Mouse (Mus musculus): ENCODE data around the gene Ccdc87. TPM values are rescaled to one million over a fixed set of nuclear protein-coding genes. Genes with fewer than 3 reads are reported as not detected.
A peak's percentile ranks its signal among the peaks of the same experiment; 100 is the strongest.

Ccdc87 gene
- polyA plus RNA-seq, 1 experiment from 2014 or later, result 0.49 TPM

DNA sequence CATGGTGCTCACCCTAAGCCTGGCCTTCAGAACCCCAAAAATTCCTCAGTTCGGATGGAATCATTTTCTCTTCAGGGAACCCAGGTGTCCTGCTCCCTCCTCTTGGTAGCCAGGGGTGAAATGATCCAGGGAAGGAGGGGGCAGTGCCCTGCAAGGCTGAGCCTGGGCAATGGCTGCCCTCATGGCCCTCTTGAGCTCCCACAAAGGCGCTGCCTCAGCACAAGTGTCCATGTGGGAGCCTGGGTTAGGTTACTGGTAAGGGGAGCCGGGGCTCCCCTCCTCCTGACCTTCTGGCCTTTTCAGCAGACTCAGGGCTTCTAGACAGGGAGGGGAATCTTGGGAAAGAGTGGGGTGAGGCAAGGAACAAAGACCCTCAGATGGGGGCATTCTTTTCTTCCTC is 37.6 kb downstream of the Ccdc87 start:
- H3K4me3 ChIP-seq, result no peak overlapping the region
- no peak overlapping the region for H3K9ac ChIP-seq
- H3K4me2 ChIP-seq, result no peak overlapping the region
- 64% methylated on average over 3 of the region's 3 CpGs for WGBS
- H3K27me3 ChIP-seq, result 0 out of 2 replicates have a peak, but pooled peaks cover 12% of the 10 kb centered on the region
- no peak overlapping the region for H3K27ac ChIP-seq
- no peak for ATAC-seq (ENCODE audit: low FRiP score)
- H3K36me3 ChIP-seq, result no peaks in the 10 kb centered on the region
- no peaks in the 10 kb centered on the region for H3K9me3 ChIP-seq
- peaks cover 23% of the 10 kb centered on the region for H3K4me1 ChIP-seq (replicated peaks)

DNA sequence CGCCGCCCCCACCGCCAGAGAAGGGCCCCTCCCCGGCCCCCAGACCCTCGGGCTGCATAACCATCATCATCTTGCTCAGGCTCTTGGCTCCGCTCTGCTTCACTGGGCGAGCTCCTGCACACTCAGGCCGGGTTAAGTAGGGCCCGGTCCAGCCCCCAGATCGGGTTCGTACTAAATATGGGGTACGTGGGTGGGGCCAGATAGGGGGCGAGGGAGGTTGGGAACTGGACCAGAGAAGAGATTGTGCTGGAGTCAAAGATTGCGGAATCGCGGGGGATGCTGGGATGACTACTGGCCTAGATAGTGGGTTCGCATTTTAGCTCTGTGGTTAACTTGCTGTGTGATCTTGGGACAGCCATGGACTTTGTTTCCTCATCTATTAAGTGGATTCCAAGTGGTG is 38.6 kb downstream of the Ccdc87 start, which contains the start of gene Actn3:
Actn3 (minus strand) TSS at position 125 of the 400 bp plus-strand sequence.
- 0 out of 2 replicates have a peak, but pooled peaks have one; percentile 0 for ATAC-seq (ENCODE audit: low FRiP score)
- Histone ChIP-seq H3K4me2 (peak within 1 kb of the TSS; percentile 85), H3K9ac (peak within 1 kb of the TSS; percentile 84), H3K4me3 (peak within 1 kb of the TSS; percentile 73), H3K27ac (peak within 1 kb of the TSS; percentile 81), H3K27me3 (0 out of 2 replicates have a peak, but pooled peaks cover 12% of the 10 kb centered on the region), H3K36me3 (no peaks in the 10 kb centered on the region), H3K9me3 (no peaks in the 10 kb centered on the region), H3K4me1 (replicated peaks) (peaks cover 23% of the 10 kb centered on the region)
- 8% methylated on average over 17 of the region's 17 CpGs for WGBS

DNA sequence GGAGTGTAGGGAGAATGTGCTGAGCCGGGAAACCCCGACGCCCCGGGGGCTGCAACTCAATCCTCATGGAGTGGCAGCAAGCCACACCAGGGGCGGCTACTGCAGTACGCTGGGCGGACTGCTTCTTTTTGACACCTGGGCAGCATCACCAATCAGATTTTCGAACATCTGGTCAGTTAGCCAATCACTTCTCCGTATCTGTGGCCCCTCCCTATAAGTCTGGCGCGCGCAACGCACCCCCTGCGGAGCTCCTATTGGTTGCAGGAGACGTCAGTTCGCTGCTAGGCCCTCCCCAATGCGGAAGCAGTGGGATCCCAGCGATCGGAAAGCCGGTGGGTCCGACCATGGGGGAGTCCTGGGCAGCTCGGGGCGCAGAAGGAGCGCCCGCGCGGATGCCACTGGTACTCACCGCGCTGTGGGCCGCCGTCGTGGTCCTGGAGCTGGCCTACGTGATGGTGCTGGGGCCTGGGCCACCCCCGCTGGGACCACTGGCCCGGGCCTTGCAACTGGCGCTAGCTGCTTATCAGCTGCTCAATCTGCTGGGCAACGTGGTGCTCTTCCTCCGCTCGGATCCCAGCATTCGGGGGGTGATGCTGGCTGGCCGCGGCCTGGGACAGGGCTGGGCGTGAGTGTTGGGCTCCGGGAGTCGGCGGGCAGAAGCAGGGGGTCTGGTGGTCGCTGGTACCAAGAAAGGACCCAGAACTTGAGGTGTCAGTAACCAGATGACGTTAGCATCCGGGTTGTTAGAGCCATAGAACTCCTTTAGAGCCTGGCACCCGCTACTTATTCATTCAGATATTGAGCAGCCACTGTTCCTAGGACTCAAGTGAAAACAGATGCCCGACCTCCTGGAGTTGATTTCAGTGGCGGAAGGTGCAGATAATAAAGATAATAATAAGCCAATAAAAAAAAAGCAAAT is 39.5 kb downstream of the Ccdc87 start, which contains the start of gene Zdhhc24:
Zdhhc24 (plus strand) TSS at position 264 of the 919 bp plus-strand sequence.
- WGBS, result 1% methylated on average over 52 of the region's 52 CpGs
- Histone ChIP-seq H3K27me3 (0 out of 2 replicates have a peak, but pooled peaks cover 12% of the 10 kb centered on the region), H3K27ac (peak within 1 kb of the TSS; percentile 81), H3K4me1 (replicated peaks) (peaks cover 23% of the 10 kb centered on the region), H3K9me3 (no peaks in the 10 kb centered on the region), H3K9ac (peak within 1 kb of the TSS; percentile 84), H3K4me2 (peak within 1 kb of the TSS; percentile 85), H3K36me3 (peaks cover 7% of the 10 kb centered on the region), H3K4me3 (peak within 1 kb of the TSS; percentile 73)
- peak; percentile 98 for ATAC-seq (ENCODE audit: low FRiP score)

DNA sequence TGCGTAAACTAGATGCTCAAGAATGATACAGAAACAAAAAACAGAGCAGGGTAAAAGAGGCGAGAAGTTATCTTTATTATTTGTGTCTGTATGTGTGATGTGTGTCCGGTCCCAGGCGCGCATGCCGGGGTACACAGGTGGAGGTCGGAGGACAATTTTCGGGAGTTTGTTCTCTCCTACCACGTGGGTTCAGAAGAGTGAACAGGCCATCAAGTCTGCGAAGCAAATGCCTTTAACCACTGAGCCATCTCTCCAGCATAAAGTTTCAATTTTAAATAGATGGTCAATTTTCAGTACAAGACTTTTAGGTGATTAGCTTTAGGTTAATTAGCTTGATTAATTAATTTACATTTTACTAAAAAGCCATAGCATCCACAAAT is 40.1 kb downstream of the Ccdc87 start:
- peaks cover 13% of the 10 kb centered on the region for H3K36me3 ChIP-seq
- H3K9me3 ChIP-seq, result no peaks in the 10 kb centered on the region
- H3K9ac ChIP-seq, result peak overlapping the region; percentile 84
- H3K4me1 ChIP-seq (replicated peaks), result peaks cover 23% of the 10 kb centered on the region
- H3K27ac ChIP-seq, result no peak overlapping the region
- H3K4me3 ChIP-seq, result peak overlapping the region; percentile 73
- 0 out of 2 replicates have a peak, but pooled peaks cover 12% of the 10 kb centered on the region for H3K27me3 ChIP-seq
- WGBS, result 67% methylated on average over 10 of the region's 10 CpGs
- peak overlapping the region; percentile 85 for H3K4me2 ChIP-seq
- no peak for ATAC-seq (ENCODE audit: low FRiP score)

DNA sequence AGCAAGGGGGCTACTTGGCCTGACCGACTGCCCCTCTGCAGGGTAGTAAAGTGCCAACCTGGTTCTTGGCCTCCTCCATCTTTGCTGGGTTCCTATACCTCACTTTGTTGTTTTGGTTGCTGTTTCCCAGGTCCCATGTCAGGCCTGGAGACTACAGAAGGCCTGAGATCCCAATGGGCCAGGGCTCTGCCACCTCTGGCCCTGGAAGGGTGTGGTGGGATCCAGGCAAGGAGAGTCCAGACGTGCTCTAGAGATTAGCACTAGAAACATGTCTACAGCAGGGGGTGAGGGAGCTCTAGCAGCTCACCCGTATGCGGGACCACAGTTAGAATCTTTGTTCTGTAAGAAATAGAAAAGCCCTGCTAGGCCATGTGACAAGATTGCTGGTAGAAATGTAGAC is 44.8 kb downstream of the Ccdc87 start:
- H3K36me3 ChIP-seq, result peaks cover 16% of the 10 kb centered on the region
- H3K4me1 ChIP-seq (replicated peaks), result peaks cover 14% of the 10 kb centered on the region
- H3K9me3 ChIP-seq, result no peaks in the 10 kb centered on the region
- no peak overlapping the region for H3K4me2 ChIP-seq
- H3K27me3 ChIP-seq, result no peaks in the 10 kb centered on the region
- no peak overlapping the region for H3K27ac ChIP-seq
- H3K9ac ChIP-seq, result no peak overlapping the region
- no peak for ATAC-seq (ENCODE audit: low FRiP score)
- WGBS, result 87% methylated on average over 4 of the region's 4 CpGs
- H3K4me3 ChIP-seq, result no peak overlapping the region

DNA sequence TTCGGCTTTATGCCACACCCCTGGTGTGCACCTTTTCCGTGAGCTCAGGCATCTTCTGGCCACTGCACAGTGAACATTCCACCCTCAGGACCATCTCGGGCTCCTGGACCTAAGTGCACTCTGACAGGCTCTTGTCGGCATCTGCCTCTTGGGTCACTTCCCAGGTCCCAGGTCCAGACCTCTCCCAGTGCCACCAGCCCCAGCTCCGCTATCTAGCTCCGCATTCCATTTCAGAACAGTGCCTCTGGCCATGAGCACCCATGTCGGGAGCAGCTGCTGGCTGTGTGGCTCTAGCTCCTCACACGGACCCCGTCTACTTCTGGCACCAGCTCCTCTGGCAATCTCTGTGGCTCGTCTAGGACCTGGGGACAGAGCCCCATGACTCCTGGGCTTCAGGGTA is 50.6 kb downstream of the Ccdc87 start:
- no peak overlapping the region for H3K27ac ChIP-seq
- no peak overlapping the region for H3K9ac ChIP-seq
- 88% methylated on average over 10 of the region's 10 CpGs for WGBS
- no peak overlapping the region for H3K4me3 ChIP-seq
- no peak for ATAC-seq (ENCODE audit: low FRiP score)
- peaks cover 57% of the 10 kb centered on the region for H3K36me3 ChIP-seq
- no peak overlapping the region for H3K4me2 ChIP-seq
- H3K4me1 ChIP-seq (replicated peaks), result no peaks in the 10 kb centered on the region
- no peaks in the 10 kb centered on the region for H3K27me3 ChIP-seq
- H3K9me3 ChIP-seq, result no peaks in the 10 kb centered on the region

DNA sequence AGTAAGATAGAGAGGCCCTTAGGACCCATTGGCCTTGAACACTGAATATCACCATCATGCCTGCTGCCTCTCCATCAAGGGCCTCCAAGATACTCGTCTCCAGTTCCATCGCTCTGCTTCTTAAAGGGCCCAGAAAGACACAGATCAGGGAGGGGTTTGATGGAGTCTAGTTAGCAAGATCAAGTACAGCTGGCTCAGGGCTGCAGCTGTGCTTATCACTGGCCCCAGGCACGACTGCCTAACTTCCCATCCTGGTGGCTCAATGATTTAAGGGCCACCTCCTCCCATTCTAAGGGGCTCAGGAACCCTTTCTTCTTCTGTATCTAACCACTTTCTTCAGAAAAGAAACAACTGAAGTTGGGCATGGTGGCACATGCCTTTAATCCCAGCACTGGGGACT is 52.6 kb downstream of the Ccdc87 start:
- Histone ChIP-seq H3K27ac (no peak overlapping the region), H3K9me3 (no peaks in the 10 kb centered on the region), H3K36me3 (peaks cover 63% of the 10 kb centered on the region), H3K9ac (no peak overlapping the region), H3K4me2 (no peak overlapping the region), H3K4me1 (replicated peaks) (no peaks in the 10 kb centered on the region), H3K27me3 (no peaks in the 10 kb centered on the region), H3K4me3 (no peak overlapping the region)
- no peak for ATAC-seq (ENCODE audit: low FRiP score)
- whole genome bisulfite sequencing, result 82% methylated on average over 3 of the region's 3 CpGs

Other genes starting within 250 kb of the Ccdc87 start
- gene Lrfn4, start 223.7 kb upstream of the Ccdc87 start, polyA plus RNA-seq (2015; fragmentation: Nextera tagmentation; extraction: Ambion mirVana), result 9.0 and 10.4 TPM in 2 replicates
- gene Rce1, start 213.7 kb upstream of the Ccdc87 start, polyA plus RNA-seq (2015; fragmentation: Nextera tagmentation; extraction: Ambion mirVana), result 52.0 and 54.2 TPM in 2 replicates
- gene Gm960, start 140.7 kb upstream of the Ccdc87 start, polyA plus RNA-seq (2015; fragmentation: Nextera tagmentation; extraction: Ambion mirVana), result 3.8 and 4.3 TPM in 2 replicates
- 30.0 and 33.3 TPM in 2 replicates for gene Sptbn2, start 128.2 kb upstream of the Ccdc87 start, polyA plus RNA-seq (2015; fragmentation: Nextera tagmentation; extraction: Ambion mirVana)
- 188 and 189 TPM in 2 replicates for gene Rbm4b, start 82.9 kb upstream of the Ccdc87 start, polyA plus RNA-seq (2015; fragmentation: Nextera tagmentation; extraction: Ambion mirVana)
- gene Rbm4, start 45.5 kb upstream of the Ccdc87 start, polyA plus RNA-seq (2015; fragmentation: Nextera tagmentation; extraction: Ambion mirVana), result 97.3 and 97.5 TPM in 2 replicates
- gene Gm21992, start 27.8 kb upstream of the Ccdc87 start, polyA plus RNA-seq (2015; fragmentation: Nextera tagmentation; extraction: Ambion mirVana), result 32.3 and 35.3 TPM in 2 replicates
- 66.8 and 67.5 TPM in 2 replicates for gene Rbm14, start 27.7 kb upstream of the Ccdc87 start, polyA plus RNA-seq (2015; fragmentation: Nextera tagmentation; extraction: Ambion mirVana)
- 44.9 and 47.4 TPM in 2 replicates for gene Ccs, start within 50 bp of the Ccdc87 start, polyA plus RNA-seq (2015; fragmentation: Nextera tagmentation; extraction: Ambion mirVana)
- gene Ctsf, start 15.8 kb downstream of the Ccdc87 start, polyA plus RNA-seq (2015; fragmentation: Nextera tagmentation; extraction: Ambion mirVana), result 67.3 and 69.7 TPM in 2 replicates
- gene Actn3, start 38.5 kb downstream of the Ccdc87 start, polyA plus RNA-seq (2015; fragmentation: Nextera tagmentation; extraction: Ambion mirVana), result 1.8 and 2.1 TPM in 2 replicates
- gene Zdhhc24, start 39.3 kb downstream of the Ccdc87 start, polyA plus RNA-seq (2015; fragmentation: Nextera tagmentation; extraction: Ambion mirVana), result 21.8 and 22.0 TPM in 2 replicates
- gene Bbs1, start 67.3 kb downstream of the Ccdc87 start, polyA plus RNA-seq (2015; fragmentation: Nextera tagmentation; extraction: Ambion mirVana), result 9.6 and 10.7 TPM in 2 replicates
- 124 and 132 TPM in 2 replicates for gene Dpp3, start 88.9 kb downstream of the Ccdc87 start, polyA plus RNA-seq (2015; fragmentation: Nextera tagmentation; extraction: Ambion mirVana)
- 10.8 and 10.9 TPM in 2 replicates for gene Peli3, start 103.8 kb downstream of the Ccdc87 start, polyA plus RNA-seq (2015; fragmentation: Nextera tagmentation; extraction: Ambion mirVana)
- 105 and 115 TPM in 2 replicates for gene Mrpl11, start 122.8 kb downstream of the Ccdc87 start, polyA plus RNA-seq (2015; fragmentation: Nextera tagmentation; extraction: Ambion mirVana)
- gene Npas4, start 150.9 kb downstream of the Ccdc87 start, polyA plus RNA-seq (2015; fragmentation: Nextera tagmentation; extraction: Ambion mirVana), result 0.34 and 0.39 TPM in 2 replicates
- gene Slc29a2, start 184.5 kb downstream of the Ccdc87 start, polyA plus RNA-seq (2015; fragmentation: Nextera tagmentation; extraction: Ambion mirVana), result 10.4 and 11.3 TPM in 2 replicates
- gene B4gat1, start 199.5 kb downstream of the Ccdc87 start, polyA plus RNA-seq (2015; fragmentation: Nextera tagmentation; extraction: Ambion mirVana), result 61.2 and 66.0 TPM in 2 replicates
- 3.9 and 5.9 TPM in 2 replicates for gene AC124502.3, start 199.5 kb downstream of the Ccdc87 start, polyA plus RNA-seq (2015; fragmentation: Nextera tagmentation; extraction: Ambion mirVana)
- 46.0 and 48.2 TPM in 2 replicates for gene Brms1, start 202.0 kb downstream of the Ccdc87 start, polyA plus RNA-seq (2015; fragmentation: Nextera tagmentation; extraction: Ambion mirVana)
- gene Rin1, start 211.1 kb downstream of the Ccdc87 start, polyA plus RNA-seq (2015; fragmentation: Nextera tagmentation; extraction: Ambion mirVana), result 1.1 and 1.5 TPM in 2 replicates
- 19.1 and 20.4 TPM in 2 replicates for gene Cd248, start 228.7 kb downstream of the Ccdc87 start, polyA plus RNA-seq (2015; fragmentation: Nextera tagmentation; extraction: Ambion mirVana)
- 6.2 and 8.4 TPM in 2 replicates for gene Tmem151a, start 246.2 kb downstream of the Ccdc87 start, polyA plus RNA-seq (2015; fragmentation: Nextera tagmentation; extraction: Ambion mirVana)
- 57.6 and 58.2 TPM in 2 replicates for gene Yif1a, start 249.2 kb downstream of the Ccdc87 start, polyA plus RNA-seq (2015; fragmentation: Nextera tagmentation; extraction: Ambion mirVana)

Measured in hindbrain, embryonic 13.5 days (tissue).